Mouse (Mus musculus): ENCODE results near the gene Rasal1. TPM values are rescaled to one million over a fixed set of nuclear protein-coding genes. Genes with fewer than 3 reads are reported as not detected.
A peak's percentile ranks its signal among the peaks of the same experiment; 100 is the strongest.

Gene Rasal1
- polyA plus RNA-seq, 1 experiment from 2014 or later = 0.15 TPM

DNA sequence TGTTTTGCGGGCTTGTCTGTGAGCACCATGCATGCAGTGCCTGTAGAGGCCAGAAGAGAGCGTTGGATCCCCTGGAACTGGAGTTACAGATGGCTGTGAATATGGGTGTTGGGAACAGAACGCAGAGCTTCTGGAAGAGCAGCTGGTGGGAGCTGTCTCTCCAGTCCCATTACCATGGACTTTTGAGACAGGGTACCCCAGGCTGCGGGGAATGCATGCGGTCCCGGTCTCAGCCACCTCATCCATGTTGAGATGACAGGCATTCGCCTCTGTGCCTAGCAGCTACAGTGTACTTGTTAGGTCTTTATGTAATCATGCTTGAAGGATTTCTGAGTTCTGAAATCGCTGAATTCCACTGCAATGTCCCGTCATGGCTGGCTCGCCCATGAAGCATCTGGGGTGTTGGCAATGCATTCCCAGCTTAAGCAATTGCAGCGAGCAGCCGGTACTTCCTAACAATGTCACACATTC, 7.7 kb downstream of the Rasal1 start:
- Histone ChIP-seq H3K9me3 (replicated peaks; ENCODE audit: control insufficient read depth, low read length) (no peaks in the 10 kb centered on the region), H3K4me2 (ENCODE audit: low read depth, low read length) (no peak overlapping the region), H3K4me1 (ENCODE audit: control insufficient read depth, low read depth, low read length) (no peaks in the 10 kb centered on the region), H3K27ac (ENCODE audit: low read length) (no peak overlapping the region), H3K36me3 (ENCODE audit: control insufficient read depth, insufficient read depth) (no peaks in the 10 kb centered on the region), H3K4me3 (ENCODE audit: low read depth, low read length) (no peak overlapping the region), H3K27me3 (ENCODE audit: control insufficient read depth, insufficient read depth, low read depth, low read length) (no peaks in the 10 kb centered on the region), H3K9ac (ENCODE audit: low read depth, low read length) (no peak overlapping the region)
- 74% methylated on average over 12 of the region's 12 CpGs for WGBS (ENCODE audit: insufficient replicate concordance)
- no peak for ATAC-seq (ENCODE audit: low read depth)

GRCm38 (mm10) chr5:120660816-120661215, 12.2 kb downstream of the Rasal1 start:
- 50% methylated on average over 5 of the region's 5 CpGs for WGBS (ENCODE audit: insufficient replicate concordance)
- no peak for ATAC-seq (ENCODE audit: low read depth)
- H3K4me2 ChIP-seq (ENCODE audit: low read depth, low read length) = no peak overlapping the region
- H3K36me3 ChIP-seq (ENCODE audit: control insufficient read depth, insufficient read depth) = no peaks in the 10 kb centered on the region
- no peaks in the 10 kb centered on the region for H3K27me3 ChIP-seq (ENCODE audit: control insufficient read depth, insufficient read depth, low read depth, low read length)
- no peaks in the 10 kb centered on the region for H3K9me3 ChIP-seq (replicated peaks; ENCODE audit: control insufficient read depth, low read length)
- no peak overlapping the region for H3K4me3 ChIP-seq (ENCODE audit: low read depth, low read length)
- H3K4me1 ChIP-seq (ENCODE audit: control insufficient read depth, low read depth, low read length) = no peaks in the 10 kb centered on the region
- H3K9ac ChIP-seq (ENCODE audit: low read depth, low read length) = no peak overlapping the region
- H3K27ac ChIP-seq (ENCODE audit: low read length) = no peak overlapping the region

DNA sequence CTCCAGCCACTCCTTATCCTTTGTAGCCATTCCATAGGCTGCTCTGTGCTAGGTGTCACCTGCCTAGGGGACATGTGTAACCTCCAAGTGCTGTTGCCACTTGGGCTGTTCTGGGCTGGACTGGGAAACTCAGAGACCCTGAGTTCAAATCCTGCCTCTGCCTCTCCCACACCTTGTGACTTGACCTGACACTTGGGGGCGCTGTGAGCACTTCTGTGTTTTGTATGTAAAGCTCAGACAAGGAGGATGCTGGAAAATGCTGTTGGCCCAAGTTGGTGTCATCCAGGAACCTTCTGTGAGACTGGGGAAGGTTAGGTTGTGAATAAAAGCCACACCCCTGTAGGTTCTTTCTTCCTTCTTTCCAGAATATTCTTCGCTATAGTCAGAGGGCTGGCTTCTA, 16.3 kb downstream of the Rasal1 start:
- H3K27ac ChIP-seq (ENCODE audit: low read length) = no peak overlapping the region
- H3K36me3 ChIP-seq (ENCODE audit: control insufficient read depth, insufficient read depth) = no peaks in the 10 kb centered on the region
- no peaks in the 10 kb centered on the region for H3K4me1 ChIP-seq (ENCODE audit: control insufficient read depth, low read depth, low read length)
- ATAC-seq (ENCODE audit: low read depth) = no peak
- H3K9ac ChIP-seq (ENCODE audit: low read depth, low read length) = no peak overlapping the region
- H3K4me3 ChIP-seq (ENCODE audit: low read depth, low read length) = no peak overlapping the region
- H3K9me3 ChIP-seq (replicated peaks; ENCODE audit: control insufficient read depth, low read length) = no peaks in the 10 kb centered on the region
- H3K4me2 ChIP-seq (ENCODE audit: low read depth, low read length) = no peak overlapping the region
- 35% methylated on average over 2 of the region's 2 CpGs for WGBS (ENCODE audit: insufficient replicate concordance)
- H3K27me3 ChIP-seq (ENCODE audit: control insufficient read depth, insufficient read depth, low read depth, low read length) = no peaks in the 10 kb centered on the region

DNA sequence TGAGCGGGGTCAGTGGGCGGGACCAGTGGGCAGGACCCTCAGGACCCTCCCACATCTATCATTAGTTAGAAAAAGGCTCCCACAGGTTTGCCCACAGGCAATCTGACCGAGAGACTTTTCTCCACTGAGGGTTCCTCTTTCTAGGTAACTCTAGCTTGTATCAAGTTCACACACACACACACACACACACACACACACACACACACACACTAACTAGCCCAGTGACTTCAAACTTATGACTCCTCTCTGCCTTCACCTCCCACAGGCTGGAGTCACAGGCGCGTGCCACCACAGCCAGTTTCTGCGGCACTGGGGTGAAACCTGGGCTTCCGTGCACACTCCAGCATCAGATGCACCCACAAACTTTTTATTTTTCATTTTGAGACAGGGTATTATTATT, 20.1 kb downstream of the Rasal1 start:
- H3K4me1 ChIP-seq (ENCODE audit: control insufficient read depth, low read depth, low read length) = no peaks in the 10 kb centered on the region
- H3K27ac ChIP-seq (ENCODE audit: low read length) = no peak overlapping the region
- no peak overlapping the region for H3K4me3 ChIP-seq (ENCODE audit: low read depth, low read length)
- 54% methylated on average over 7 of the region's 7 CpGs for whole genome bisulfite sequencing (ENCODE audit: insufficient replicate concordance)
- H3K9me3 ChIP-seq (replicated peaks; ENCODE audit: control insufficient read depth, low read length) = no peaks in the 10 kb centered on the region
- H3K4me2 ChIP-seq (ENCODE audit: low read depth, low read length) = no peak overlapping the region
- no peaks in the 10 kb centered on the region for H3K27me3 ChIP-seq (ENCODE audit: control insufficient read depth, insufficient read depth, low read depth, low read length)
- no peak overlapping the region for H3K9ac ChIP-seq (ENCODE audit: low read depth, low read length)
- ATAC-seq (ENCODE audit: low read depth) = no peak
- H3K36me3 ChIP-seq (ENCODE audit: control insufficient read depth, insufficient read depth) = no peaks in the 10 kb centered on the region

- H3K9me3 ChIP-seq (replicated peaks; ENCODE audit: control insufficient read depth, low read length) = no peaks in the 10 kb centered on the region
- no peak overlapping the region for H3K9ac ChIP-seq (ENCODE audit: low read depth, low read length)
- no peak overlapping the region for H3K4me3 ChIP-seq (ENCODE audit: low read depth, low read length)
- H3K27ac ChIP-seq (ENCODE audit: low read length) = no peak overlapping the region
- H3K4me1 ChIP-seq (ENCODE audit: control insufficient read depth, low read depth, low read length) = no peaks in the 10 kb centered on the region
- no peak overlapping the region for H3K4me2 ChIP-seq (ENCODE audit: low read depth, low read length)
- ATAC-seq (ENCODE audit: low read depth) = no peak
- no peaks in the 10 kb centered on the region for H3K36me3 ChIP-seq (ENCODE audit: control insufficient read depth, insufficient read depth)
- 56% methylated on average over 7 of the region's 7 CpGs for WGBS (ENCODE audit: insufficient replicate concordance)
- H3K27me3 ChIP-seq (ENCODE audit: control insufficient read depth, insufficient read depth, low read depth, low read length) = no peaks in the 10 kb centered on the region
Observed at GRCm38 (mm10) chr5:120670132-120670531, 21.5 kb downstream of the Rasal1 start.

GRCm38 (mm10) chr5:120671865-120672264, 23.3 kb downstream of the Rasal1 start:
- no peaks in the 10 kb centered on the region for H3K9me3 ChIP-seq (replicated peaks; ENCODE audit: control insufficient read depth, low read length)
- no peaks in the 10 kb centered on the region for H3K27me3 ChIP-seq (ENCODE audit: control insufficient read depth, insufficient read depth, low read depth, low read length)
- ATAC-seq (ENCODE audit: low read depth) = no peak
- no peak overlapping the region for H3K27ac ChIP-seq (ENCODE audit: low read length)
- no peak overlapping the region for H3K9ac ChIP-seq (ENCODE audit: low read depth, low read length)
- no peak overlapping the region for H3K4me3 ChIP-seq (ENCODE audit: low read depth, low read length)
- no peak overlapping the region for H3K4me2 ChIP-seq (ENCODE audit: low read depth, low read length)
- no peaks in the 10 kb centered on the region for H3K4me1 ChIP-seq (ENCODE audit: control insufficient read depth, low read depth, low read length)
- no peaks in the 10 kb centered on the region for H3K36me3 ChIP-seq (ENCODE audit: control insufficient read depth, insufficient read depth)
- 48% methylated on average over 3 of the region's 3 CpGs for WGBS (ENCODE audit: insufficient replicate concordance)

DNA sequence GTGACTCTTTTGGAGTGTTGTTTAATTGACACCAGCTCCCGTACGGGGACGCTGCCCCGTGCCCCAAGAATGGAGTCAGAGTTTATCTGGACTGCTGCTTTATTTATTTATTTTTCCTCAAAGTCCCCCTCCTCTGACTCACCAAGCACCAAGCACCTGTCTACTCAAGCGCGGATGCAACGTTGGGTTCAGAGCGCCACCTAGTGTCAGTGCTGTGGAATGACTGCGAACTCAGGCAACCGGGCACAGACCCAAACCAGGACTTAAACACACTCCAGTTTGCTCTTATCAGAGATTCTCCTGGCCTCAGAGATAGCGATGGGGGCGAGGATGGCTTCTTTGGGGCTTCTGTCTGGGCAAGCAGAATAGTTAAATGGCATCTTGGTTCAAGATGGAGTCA, 25.0 kb downstream of the Rasal1 start:
- no peaks in the 10 kb centered on the region for H3K4me1 ChIP-seq (ENCODE audit: control insufficient read depth, low read depth, low read length)
- ATAC-seq (ENCODE audit: low read depth) = no peak
- no peak overlapping the region for H3K4me2 ChIP-seq (ENCODE audit: low read depth, low read length)
- no peaks in the 10 kb centered on the region for H3K27me3 ChIP-seq (ENCODE audit: control insufficient read depth, insufficient read depth, low read depth, low read length)
- H3K9me3 ChIP-seq (replicated peaks; ENCODE audit: control insufficient read depth, low read length) = no peaks in the 10 kb centered on the region
- H3K4me3 ChIP-seq (ENCODE audit: low read depth, low read length) = no peak overlapping the region
- H3K36me3 ChIP-seq (ENCODE audit: control insufficient read depth, insufficient read depth) = no peaks in the 10 kb centered on the region
- no peak overlapping the region for H3K27ac ChIP-seq (ENCODE audit: low read length)
- whole genome bisulfite sequencing (ENCODE audit: insufficient replicate concordance) = 6% methylated on average over 12 of the region's 12 CpGs
- H3K9ac ChIP-seq (ENCODE audit: low read depth, low read length) = no peak overlapping the region

DNA sequence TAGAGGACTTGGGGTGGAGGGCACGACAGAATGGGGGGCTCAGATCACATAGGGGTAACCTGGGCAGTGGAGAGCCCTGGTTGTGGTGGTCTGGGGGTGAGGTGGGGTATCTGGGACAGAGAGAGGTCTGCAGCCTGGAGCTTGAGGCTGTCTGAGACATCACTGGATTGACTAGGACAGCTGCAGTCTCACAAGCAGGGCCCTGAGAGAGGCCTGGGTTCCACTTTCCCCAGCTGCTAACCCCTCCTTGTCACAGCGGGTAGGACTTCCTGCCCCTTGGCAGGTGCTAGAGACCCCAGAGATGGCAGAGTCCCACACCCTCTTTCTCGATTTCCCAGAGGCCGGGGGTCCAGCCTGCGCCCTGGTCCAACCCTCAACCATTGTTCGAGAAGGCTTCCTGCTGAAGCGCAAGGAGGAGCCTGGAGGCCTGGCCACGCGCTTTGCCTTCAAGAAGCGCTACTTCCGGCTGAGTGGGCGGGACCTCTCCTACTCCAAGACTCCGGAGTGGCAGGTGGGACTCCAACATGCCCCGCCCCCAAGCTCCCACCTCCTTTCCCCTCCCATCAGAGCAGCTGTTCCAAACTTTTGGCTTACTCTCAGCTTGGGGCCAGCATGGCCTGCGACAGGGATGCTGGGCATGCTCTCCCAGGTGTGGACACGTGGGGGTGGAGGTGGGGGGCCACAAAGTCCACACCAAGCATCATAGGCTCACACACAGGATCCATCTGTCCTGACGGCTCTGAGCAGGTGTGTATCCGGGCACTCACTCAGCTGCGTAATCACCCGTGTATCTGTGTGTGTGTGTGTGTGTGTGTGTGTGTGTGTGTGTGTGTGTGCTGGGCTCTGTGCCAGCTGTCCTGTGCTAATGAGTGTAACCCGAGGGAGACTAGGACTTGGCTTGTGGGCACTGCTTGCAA, 25.9 kb downstream of the Rasal1 start:
- H3K4me1 ChIP-seq (ENCODE audit: control insufficient read depth, low read depth, low read length) = no peaks in the 10 kb centered on the region
- H3K9ac ChIP-seq (ENCODE audit: low read depth, low read length) = no peak overlapping the region
- H3K27me3 ChIP-seq (ENCODE audit: control insufficient read depth, insufficient read depth, low read depth, low read length) = no peaks in the 10 kb centered on the region; the same call in 1 of the 2 replicates
- H3K36me3 ChIP-seq (ENCODE audit: control insufficient read depth, insufficient read depth) = no peaks in the 10 kb centered on the region
- no peak overlapping the region for H3K27ac ChIP-seq (ENCODE audit: low read length)
- ATAC-seq (ENCODE audit: low read depth) = 0 out of 2 replicates have a peak, but pooled peaks have one; percentile 11
- H3K4me2 ChIP-seq (ENCODE audit: low read depth, low read length) = no peak overlapping the region
- WGBS (ENCODE audit: insufficient replicate concordance) = 29% methylated on average over 21 of the region's 21 CpGs
- H3K4me3 ChIP-seq (ENCODE audit: low read depth, low read length) = no peak overlapping the region
- no peaks in the 10 kb centered on the region for H3K9me3 ChIP-seq (replicated peaks; ENCODE audit: control insufficient read depth, low read length)

DNA sequence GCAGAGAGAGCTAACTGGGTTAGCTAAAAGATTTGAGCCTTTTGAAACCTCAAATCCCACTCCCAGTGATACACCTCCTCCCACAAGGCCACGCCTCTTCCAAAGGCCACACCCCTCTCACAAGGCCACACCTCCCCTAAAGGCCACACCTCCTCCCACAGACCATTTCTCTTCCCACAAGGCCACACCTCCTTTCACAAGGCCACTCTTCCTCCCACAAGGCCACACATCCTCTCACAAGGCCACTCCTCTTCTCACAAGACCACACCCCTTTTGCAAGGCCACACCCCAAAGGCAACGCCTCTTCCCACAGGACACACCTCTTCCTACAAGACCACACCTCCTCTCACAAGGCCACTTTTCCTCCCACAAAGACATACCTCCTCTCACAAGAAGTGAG, 28.9 kb downstream of the Rasal1 start:
- no peak for ATAC-seq (ENCODE audit: low read depth)
- WGBS (ENCODE audit: insufficient replicate concordance) = 12% methylated on average over 2 of the region's 2 CpGs
- Histone ChIP-seq H3K4me1 (ENCODE audit: control insufficient read depth, low read depth, low read length) (no peaks in the 10 kb centered on the region), H3K27ac (ENCODE audit: low read length) (no peak overlapping the region), H3K4me2 (ENCODE audit: low read depth, low read length) (no peak overlapping the region), H3K4me3 (ENCODE audit: low read depth, low read length) (no peak overlapping the region), H3K27me3 (ENCODE audit: control insufficient read depth, insufficient read depth, low read depth, low read length) (peaks cover 16% of the 10 kb centered on the region), H3K9me3 (replicated peaks; ENCODE audit: control insufficient read depth, low read length) (no peaks in the 10 kb centered on the region), H3K9ac (ENCODE audit: low read depth, low read length) (no peak overlapping the region), H3K36me3 (ENCODE audit: control insufficient read depth, insufficient read depth) (no peaks in the 10 kb centered on the region)
